Mouse (Mus musculus) right cerebral cortex, postnatal 4 days (tissue): ENCODE measurements around the gene Hemgn.

ENCODE experiments used
- DNase-seq: peaks from one replicate; pipeline ENCODE4 v3.0.0-alpha.2; 2022

The Hemgn gene

GRCm38 (mm10) chr4:46411489-46411888, 1.8 kb downstream of the Hemgn start:
- no peak for DNase-seq

GRCm38 (mm10) chr4:46410677-46411076, 2.6 kb downstream of the Hemgn start:
- DNase-seq, result no peak

- DNase-seq, result no peak
Measured at GRCm38 (mm10) chr4:46406966-46407703, 6.2 kb downstream of the Hemgn start.

GRCm38 (mm10) chr4:46404042-46404795, 9.1 kb downstream of the Hemgn start:
- no peak for DNase-seq

- DNase-seq, result no peak
Measured at GRCm38 (mm10) chr4:46398839-46399238, 14.5 kb downstream of the Hemgn start.

- DNase-seq, result no peak
Measured at GRCm38 (mm10) chr4:46395736-46396135, 17.6 kb downstream of the Hemgn start.

GRCm38 (mm10) chr4:46394388-46394787, 18.9 kb downstream of the Hemgn start:
- DNase-seq, result no peak

- peak; percentile 76 for DNase-seq
Measured at GRCm38 (mm10) chr4:46390390-46390970, 22.8 kb downstream of the Hemgn start.

GRCm38 (mm10) chr4:46389612-46390341, 23.5 kb downstream of the Hemgn start:
- DNase-seq, result peak; percentile 25

GRCm38 (mm10) chr4:46389013-46389611, 24.2 kb downstream of the Hemgn start, which contains the start of gene Trmo:
TSS of gene Trmo (minus strand) at chr4:46389437.
- peak; percentile 96 for DNase-seq

GRCm38 (mm10) chr4:46388556-46388955, 24.8 kb downstream of the Hemgn start:
- DNase-seq, result no peak

- peak; percentile 81 for DNase-seq
Measured at GRCm38 (mm10) chr4:46374869-46375368, 38.4 kb downstream of the Hemgn start.

GRCm38 (mm10) chr4:46374455-46374854, 38.9 kb downstream of the Hemgn start:
- peak; percentile 28 for DNase-seq

GRCm38 (mm10) chr4:46371030-46371429, 42.3 kb downstream of the Hemgn start:
- peak; percentile 68 for DNase-seq

- DNase-seq, result no peak
Measured at GRCm38 (mm10) chr4:46370406-46370805, 42.9 kb downstream of the Hemgn start.

GRCm38 (mm10) chr4:46369070-46369469, 44.2 kb downstream of the Hemgn start:
- no peak for DNase-seq

GRCm38 (mm10) chr4:46367487-46367959, 45.8 kb downstream of the Hemgn start:
- DNase-seq, result no peak

- DNase-seq, result no peak
Measured at GRCm38 (mm10) chr4:46364360-46364759, 48.9 kb downstream of the Hemgn start.

- no peak for DNase-seq
Measured at GRCm38 (mm10) chr4:46361258-46361657, 52.0 kb downstream of the Hemgn start.

- no peak for DNase-seq
Measured at GRCm38 (mm10) chr4:46359539-46360253, 53.6 kb downstream of the Hemgn start.

- DNase-seq, result peak; percentile 72
Measured at GRCm38 (mm10) chr4:46356351-46357133, 56.8 kb downstream of the Hemgn start.
